Mouse (Mus musculus) lung, embryonic 15.5 days (tissue): ENCODE data around the gene Tmem117. TPM values are rescaled to one million over a fixed set of nuclear protein-coding genes. Genes with fewer than 3 reads are reported as not detected.

Experiments used
- ATAC-seq: fragments of 200-750 bp; cut with Nextera tagmentation; 2 replicates; pipeline ENCODE4 v1.8.0; 2017; ENCODE audit warnings: moderate number of reproducible peaks, borderline replicate concordance; ENCODE audit not compliant: low FRiP score, low TSS enrichment; ENCODE audit errors: extremely low read depth
- H3K27ac ChIP-seq: fragments of 300-500 bp; sonication (generic); 2 replicates; pipeline ENCODE4 v1.5.1; 2015; ENCODE audit warnings: moderate library complexity, mild to moderate bottlenecking, inconsistent platforms
- H3K27me3 ChIP-seq: fragments of 300-500 bp; sonication (generic); 2 replicates; pipeline ENCODE4 v1.6.1; 2015; ENCODE audit warnings: inconsistent platforms
- H3K36me3 ChIP-seq: fragments of 300-500 bp; sonication (generic); 2 replicates; pipeline ENCODE4 v1.6.1; 2015; ENCODE audit warnings: inconsistent platforms
- H3K4me1 ChIP-seq: fragments of 300-500 bp; sonication (generic); 2 replicates; pipeline ENCODE4 v1.6.1; 2015; ENCODE audit warnings: inconsistent platforms
- H3K4me2 ChIP-seq: fragments of 300-500 bp; sonication (generic); 2 replicates; pipeline ENCODE4 v1.6.1; 2015; ENCODE audit warnings: inconsistent platforms, mild to moderate bottlenecking, moderate library complexity
- H3K4me3 ChIP-seq: fragments of 300-500 bp; sonication (generic); 2 replicates; pipeline ENCODE4 v1.5.1; 2015; ENCODE audit warnings: mild to moderate bottlenecking, inconsistent platforms
- H3K9ac ChIP-seq: fragments of 300-500 bp; sonication (generic); 2 replicates; pipeline ENCODE4 v1.6.1; 2015; ENCODE audit warnings: inconsistent platforms
- H3K9me3 ChIP-seq: fragments of 300-500 bp; sonication (generic); 2 replicates; pipeline ENCODE4 v1.6.1; 2016; ENCODE audit warnings: inconsistent platforms
- WGBS: fragments of 180-500 bp; shearing (Covaris S2); methylation state at CpG from one replicate; pipeline ENCODE4 v1.1.7; 2015; 5-methylcytosine and 5-hydroxymethylcytosine counted together
- polyA plus RNA-seq: library from polyadenylated mRNA; unstranded; fragments of >200 nt; fragmentation: Nextera tagmentation; extraction: Ambion mirVana; gene quantifications from 2 replicates; pipeline ENCODE4 v1.2.1, GENCODE M21; 2015

The Tmem117 gene
- polyA plus RNA-seq, 1 experiment from 2014 or later: 3.7 TPM

DNA sequence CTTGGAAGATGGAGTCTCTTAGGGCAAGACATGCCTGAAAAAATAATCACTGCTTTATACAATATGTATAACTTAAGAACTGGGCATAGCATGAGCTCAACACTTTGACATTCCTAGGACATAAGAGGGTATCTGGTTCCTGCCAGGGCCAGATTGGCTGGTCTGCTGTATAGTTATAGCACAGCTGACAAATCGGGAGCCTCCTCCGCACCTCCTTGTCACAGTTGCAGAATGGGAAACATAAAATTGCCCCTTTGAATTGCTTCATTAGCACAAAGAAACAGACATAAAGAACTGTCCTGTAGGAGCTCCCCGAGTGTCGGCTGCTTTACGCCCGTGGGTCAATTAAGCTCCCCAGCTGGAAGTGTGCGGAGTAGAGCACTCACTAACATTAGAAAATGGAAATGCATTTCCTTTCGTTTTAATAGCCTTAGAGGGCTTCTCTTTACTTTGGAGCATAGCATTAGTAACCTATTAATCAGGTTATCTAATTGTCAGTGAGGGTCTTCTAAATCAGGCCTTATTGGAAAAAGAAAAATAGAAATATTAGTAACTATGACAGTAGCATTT, 426.1 kb downstream of the Tmem117 start:
- no peak overlapping the region for H3K27ac ChIP-seq
- H3K9me3 ChIP-seq: no peaks in the 10 kb centered on the region
- H3K4me1 ChIP-seq: no peaks in the 10 kb centered on the region
- 84% methylated on average over 8 of the region's 8 CpGs for WGBS
- H3K4me2 ChIP-seq: no peak overlapping the region
- no peak overlapping the region for H3K9ac ChIP-seq
- ATAC-seq: no peak
- no peak overlapping the region for H3K4me3 ChIP-seq
- no peaks in the 10 kb centered on the region for H3K36me3 ChIP-seq
- H3K27me3 ChIP-seq: no peaks in the 10 kb centered on the region

DNA sequence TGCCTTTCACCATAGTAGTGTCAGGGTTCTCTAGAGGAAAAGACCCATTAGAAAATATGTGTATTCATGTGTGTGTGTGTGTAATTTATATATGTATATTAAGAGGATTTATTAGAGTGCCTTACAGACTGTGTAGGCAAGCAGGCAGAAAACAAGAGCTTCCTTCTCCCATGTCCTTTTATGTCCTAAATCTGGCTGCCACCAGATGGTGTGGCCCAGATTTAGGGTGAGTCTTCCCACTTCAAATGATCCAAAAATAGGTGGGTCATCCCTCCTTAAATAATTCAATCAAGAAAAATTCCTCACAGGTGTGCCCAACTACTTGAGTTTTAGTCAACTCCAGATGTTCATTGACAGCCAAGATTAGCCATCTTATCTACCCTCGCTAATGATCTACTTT, 439.0 kb downstream of the Tmem117 start:
- no peak overlapping the region for H3K9ac ChIP-seq
- ATAC-seq: no peak
- no peaks in the 10 kb centered on the region for H3K4me1 ChIP-seq
- H3K27me3 ChIP-seq: no peaks in the 10 kb centered on the region
- 76% methylated on average over 1 of the region's 1 CpGs for WGBS
- H3K4me3 ChIP-seq: no peak overlapping the region
- H3K36me3 ChIP-seq: no peaks in the 10 kb centered on the region
- no peak overlapping the region for H3K27ac ChIP-seq
- no peak overlapping the region for H3K4me2 ChIP-seq
- no peaks in the 10 kb centered on the region for H3K9me3 ChIP-seq

- WGBS: 77% methylated on average over 1 of the region's 1 CpGs
- no peak overlapping the region for H3K9ac ChIP-seq
- H3K36me3 ChIP-seq: no peaks in the 10 kb centered on the region
- no peaks in the 10 kb centered on the region for H3K9me3 ChIP-seq
- no peaks in the 10 kb centered on the region for H3K27me3 ChIP-seq
- H3K4me3 ChIP-seq: no peak overlapping the region
- no peaks in the 10 kb centered on the region for H3K4me1 ChIP-seq
- H3K27ac ChIP-seq: no peak overlapping the region
- ATAC-seq: no peak
- H3K4me2 ChIP-seq: no peak overlapping the region
Measured at GRCm38 (mm10) chr15:95068799-95069198, 439.8 kb downstream of the Tmem117 start.

GRCm38 (mm10) chr15:95070881-95071280, 441.8 kb downstream of the Tmem117 start:
- no peak for ATAC-seq
- H3K9me3 ChIP-seq: no peaks in the 10 kb centered on the region
- no peak overlapping the region for H3K27ac ChIP-seq
- no peak overlapping the region for H3K4me2 ChIP-seq
- H3K9ac ChIP-seq: no peak overlapping the region
- 87% methylated on average over 7 of the region's 7 CpGs for WGBS
- H3K27me3 ChIP-seq: no peaks in the 10 kb centered on the region
- no peaks in the 10 kb centered on the region for H3K4me1 ChIP-seq
- H3K36me3 ChIP-seq: no peaks in the 10 kb centered on the region
- no peak overlapping the region for H3K4me3 ChIP-seq

- no peaks in the 10 kb centered on the region for H3K27me3 ChIP-seq
- no peak overlapping the region for H3K4me3 ChIP-seq
- H3K27ac ChIP-seq: no peak overlapping the region
- ATAC-seq: no peak
- H3K9ac ChIP-seq: no peak overlapping the region
- H3K36me3 ChIP-seq: no peaks in the 10 kb centered on the region
- H3K4me2 ChIP-seq: no peak overlapping the region
- no peaks in the 10 kb centered on the region for H3K4me1 ChIP-seq
- WGBS: 86% methylated on average over 12 of the region's 12 CpGs
- H3K9me3 ChIP-seq: no peaks in the 10 kb centered on the region
Measured at GRCm38 (mm10) chr15:95075356-95075755, 446.3 kb downstream of the Tmem117 start.

DNA sequence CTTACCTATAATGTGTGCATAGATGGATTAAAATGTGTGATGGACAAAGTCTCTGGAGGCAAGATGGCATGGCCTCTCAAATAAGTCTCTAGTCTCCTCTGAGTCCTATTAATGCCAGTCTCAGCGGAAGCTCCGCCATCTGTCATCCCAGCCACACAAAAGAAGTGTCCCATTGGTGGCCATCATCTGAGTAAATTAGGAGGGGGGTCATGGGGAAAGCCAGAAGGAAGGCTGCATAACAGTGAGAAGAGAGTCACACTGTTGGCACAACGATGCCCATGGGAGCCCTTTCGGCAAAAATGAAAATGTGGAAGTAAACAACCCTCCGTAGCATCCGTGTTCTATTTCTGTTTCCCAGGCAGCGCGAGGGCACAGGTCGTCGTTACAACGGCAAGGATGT, 452.6 kb downstream of the Tmem117 start:
- no peaks in the 10 kb centered on the region for H3K36me3 ChIP-seq
- no peak for ATAC-seq
- H3K4me2 ChIP-seq: no peak overlapping the region
- H3K4me3 ChIP-seq: no peak overlapping the region
- no peak overlapping the region for H3K9ac ChIP-seq
- H3K27ac ChIP-seq: no peak overlapping the region
- no peaks in the 10 kb centered on the region for H3K9me3 ChIP-seq
- 87% methylated on average over 11 of the region's 11 CpGs for WGBS
- no peaks in the 10 kb centered on the region for H3K27me3 ChIP-seq
- H3K4me1 ChIP-seq: no peaks in the 10 kb centered on the region

DNA sequence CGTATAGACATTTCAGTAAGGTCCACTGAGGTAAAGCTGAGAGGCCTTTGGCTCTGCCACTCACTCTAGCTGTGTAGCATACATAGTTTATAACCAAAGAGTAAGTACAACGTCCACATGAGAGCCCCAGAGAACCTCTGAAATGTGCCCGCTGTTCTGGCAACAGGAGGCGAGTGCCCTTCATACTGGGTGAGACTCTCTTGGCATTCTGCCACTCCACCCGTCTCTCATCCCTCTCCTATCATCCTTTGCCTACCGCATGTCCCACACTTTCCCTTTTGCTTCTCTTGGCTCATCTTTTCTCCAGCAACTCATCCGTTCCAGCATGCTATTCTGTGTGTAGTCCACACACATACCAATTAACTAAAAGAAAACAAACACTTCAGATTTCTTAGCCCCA, 456.9 kb downstream of the Tmem117 start:
- Histone ChIP-seq H3K9me3 (no peaks in the 10 kb centered on the region), H3K4me1 (no peaks in the 10 kb centered on the region), H3K27ac (no peak overlapping the region), H3K4me3 (no peak overlapping the region), H3K9ac (no peak overlapping the region), H3K36me3 (no peaks in the 10 kb centered on the region), H3K4me2 (no peak overlapping the region), H3K27me3 (no peaks in the 10 kb centered on the region)
- 58% methylated on average over 7 of the region's 7 CpGs for WGBS
- no peak for ATAC-seq

GRCm38 (mm10) chr15:95100133-95100532, 471.1 kb downstream of the Tmem117 start:
- H3K9me3 ChIP-seq: no peaks in the 10 kb centered on the region
- no peak overlapping the region for H3K9ac ChIP-seq
- no peak overlapping the region for H3K4me3 ChIP-seq
- no peak for ATAC-seq
- H3K4me2 ChIP-seq: no peak overlapping the region
- H3K27ac ChIP-seq: no peak overlapping the region
- no peaks in the 10 kb centered on the region for H3K4me1 ChIP-seq
- H3K27me3 ChIP-seq: no peaks in the 10 kb centered on the region
- H3K36me3 ChIP-seq: no peaks in the 10 kb centered on the region
- 86% methylated on average over 7 of the region's 7 CpGs for WGBS

GRCm38 (mm10) chr15:95101522-95101921, 472.5 kb downstream of the Tmem117 start:
- H3K27me3 ChIP-seq: no peaks in the 10 kb centered on the region
- H3K27ac ChIP-seq: no peak overlapping the region
- ATAC-seq: no peak

DNA sequence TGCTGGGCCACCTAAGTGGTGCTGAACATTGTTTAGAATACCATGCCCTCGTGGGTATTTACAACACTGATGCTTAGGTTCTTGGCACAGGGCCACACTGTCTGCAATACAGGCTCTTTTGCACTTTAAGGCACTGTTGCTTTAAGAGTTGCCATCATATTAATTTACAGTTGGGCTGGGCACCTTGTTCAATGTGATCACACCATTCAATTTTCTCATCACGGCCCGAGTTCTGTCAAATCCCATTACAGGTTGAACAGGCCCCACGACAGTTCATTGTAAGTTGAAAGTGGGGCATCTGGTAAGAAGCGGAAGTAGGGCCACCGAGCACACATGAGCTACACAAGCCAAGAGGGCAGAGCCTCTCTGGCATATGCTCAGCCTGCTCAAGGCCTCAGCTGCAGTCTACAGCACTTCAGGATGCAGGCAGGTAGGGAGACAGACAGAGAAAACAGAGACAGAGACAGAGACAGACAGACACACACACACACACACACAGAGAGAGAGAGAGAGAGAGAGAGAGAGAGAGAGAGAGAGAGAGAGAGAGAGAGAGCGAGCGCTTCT, 478.3 kb downstream of the Tmem117 start:
- WGBS: 67% methylated on average over 8 of the region's 8 CpGs
- no peak overlapping the region for H3K4me2 ChIP-seq
- no peak overlapping the region for H3K27ac ChIP-seq
- ATAC-seq: no peak
- H3K27me3 ChIP-seq: no peaks in the 10 kb centered on the region
- H3K4me1 ChIP-seq: no peaks in the 10 kb centered on the region
- no peak overlapping the region for H3K9ac ChIP-seq
- no peak overlapping the region for H3K4me3 ChIP-seq
- no peaks in the 10 kb centered on the region for H3K9me3 ChIP-seq
- no peaks in the 10 kb centered on the region for H3K36me3 ChIP-seq

More at GRCm38 (mm10) chr15:95101522-95101921, 472.5 kb downstream of the Tmem117 start:
- Histone ChIP-seq H3K4me2 (no peak overlapping the region), H3K9ac (no peak overlapping the region), H3K4me3 (no peak overlapping the region), H3K9me3 (no peaks in the 10 kb centered on the region), H3K36me3 (no peaks in the 10 kb centered on the region), H3K4me1 (no peaks in the 10 kb centered on the region)

- Histone ChIP-seq H3K4me1 (no peaks in the 10 kb centered on the region), H3K4me2 (no peak overlapping the region), H3K36me3 (no peaks in the 10 kb centered on the region), H3K27me3 (no peaks in the 10 kb centered on the region), H3K27ac (no peak overlapping the region), H3K4me3 (no peak overlapping the region), H3K9me3 (no peaks in the 10 kb centered on the region), H3K9ac (no peak overlapping the region)
- 86% methylated on average over 4 of the region's 4 CpGs for WGBS
- ATAC-seq: no peak
Measured at GRCm38 (mm10) chr15:95108626-95109025, 479.6 kb downstream of the Tmem117 start.

- Histone ChIP-seq H3K4me1 (no peaks in the 10 kb centered on the region), H3K36me3 (no peaks in the 10 kb centered on the region), H3K4me3 (no peak overlapping the region), H3K27me3 (no peaks in the 10 kb centered on the region), H3K9ac (no peak overlapping the region), H3K9me3 (no peaks in the 10 kb centered on the region), H3K27ac (no peak overlapping the region), H3K4me2 (no peak overlapping the region)
- ATAC-seq: no peak
- 72% methylated on average over 4 of the region's 4 CpGs for WGBS
Measured at GRCm38 (mm10) chr15:95131401-95131800, 502.4 kb downstream of the Tmem117 start.
